Mouse (Mus musculus): ENCODE measurements around the gene Pdgfra.

GRCm38 (mm10) chr5:75209966-75210365 lies 57.9 kb downstream of the Pdgfra start:
- TF ChIP-seq CTCF (IDR thresholded peaks at IDR 0.05; ENCODE audit: control insufficient read depth, insufficient read depth, insufficient read length) (no peak), USF1 (IDR thresholded peaks at IDR 0.05; ENCODE audit: low read depth) (no peak), MAX (IDR thresholded peaks at IDR 0.05) (no peak), CEBPB (IDR thresholded peaks at IDR 0.05; ENCODE audit: low read depth) (no peak)

Measured in C2C12 (cell line).